In genomic region chr6:8777411-8778295, GRCm38 (mm10) we compare ENCODE assay signal across 8 mouse cellular contexts. TPM values are rescaled to one million over a fixed set of nuclear protein-coding genes. Genes with fewer than 3 reads are reported as not detected.
A peak's percentile ranks its signal among the peaks of the same experiment; 100 is the strongest.
DNase-seq lines count a peak whose midpoint lies in the region; ATAC-seq lines count a peak whose summit lies in the region.

No protein-coding gene starts in this region.

- H3K4me3 ChIP-seq in embryonic facial prominence, embryonic 11.5 days (ENCODE audit: low read depth, low read length), result peak overlapping the region; percentile 74
- peak overlapping the region; percentile 62 for H3K4me3 ChIP-seq in limb, embryonic 11.5 days (ENCODE audit: low read depth, low read length)
- H3K4me3 ChIP-seq in midbrain, embryonic 11.5 days (ENCODE audit: low read depth, low read length), result peak overlapping the region; percentile 70
- peak overlapping the region; percentile 60 for H3K4me3 ChIP-seq in stomach, embryonic 14.5 days (ENCODE audit: low read depth, low read length)

- no peaks in the 10 kb centered on the region for H3K36me3 ChIP-seq in embryonic facial prominence, embryonic 11.5 days (replicated peaks; ENCODE audit: control insufficient read depth, insufficient read depth, low read depth, low read length)
- no peaks in the 10 kb centered on the region for H3K36me3 ChIP-seq in limb, embryonic 11.5 days (ENCODE audit: control insufficient read depth, insufficient read depth, low read length)
- no peaks in the 10 kb centered on the region for H3K36me3 ChIP-seq in midbrain, embryonic 11.5 days (ENCODE audit: control insufficient read depth, insufficient read depth, low read length)
- no peaks in the 10 kb centered on the region for H3K36me3 ChIP-seq in stomach, embryonic 14.5 days (ENCODE audit: control insufficient read depth, insufficient read depth, low read length)

- peak overlapping the region; percentile 90 for H3K4me2 ChIP-seq in embryonic facial prominence, embryonic 11.5 days (ENCODE audit: low read depth, low read length)
- H3K4me2 ChIP-seq in limb, embryonic 11.5 days (ENCODE audit: low read depth, severe bottlenecking), result peak overlapping the region; percentile 79
- H3K4me2 ChIP-seq in midbrain, embryonic 11.5 days, result peak overlapping the region; percentile 88
- H3K4me2 ChIP-seq in stomach, embryonic 14.5 days (replicated peaks; ENCODE audit: low read depth, low read length), result peak overlapping the region; percentile 94

- H3K27me3 ChIP-seq in embryonic facial prominence, embryonic 11.5 days (ENCODE audit: control insufficient read depth, insufficient read depth, low read length), result no peaks in the 10 kb centered on the region
- 0 out of 2 replicates have a peak, but pooled peaks cover 2% of the 10 kb centered on the region for H3K27me3 ChIP-seq in limb, embryonic 11.5 days (ENCODE audit: control insufficient read depth, insufficient read depth, low read length)
- peaks cover 2% of the 10 kb centered on the region; the same call in 1 of the 2 replicates for H3K27me3 ChIP-seq in midbrain, embryonic 11.5 days (ENCODE audit: control insufficient read depth, insufficient read depth, low read length)
- H3K27me3 ChIP-seq in stomach, embryonic 14.5 days (ENCODE audit: control insufficient read depth, insufficient read depth, low read length), result no peaks in the 10 kb centered on the region

- no peaks in the 10 kb centered on the region for H3K9me3 ChIP-seq in embryonic facial prominence, embryonic 11.5 days (replicated peaks; ENCODE audit: control insufficient read depth, low read length)
- H3K9me3 ChIP-seq in limb, embryonic 11.5 days (ENCODE audit: control insufficient read depth, low read length), result no peaks in the 10 kb centered on the region
- no peaks in the 10 kb centered on the region for H3K9me3 ChIP-seq in midbrain, embryonic 11.5 days (ENCODE audit: control insufficient read depth, low read length)
- H3K9me3 ChIP-seq in stomach, embryonic 14.5 days (ENCODE audit: control insufficient read depth, low read depth, low read length), result no peaks in the 10 kb centered on the region

- H3K27ac ChIP-seq in embryonic facial prominence, embryonic 11.5 days (replicated peaks; ENCODE audit: low read depth, low read length), result no peak overlapping the region
- H3K27ac ChIP-seq in limb, embryonic 11.5 days (replicated peaks; ENCODE audit: low read depth, low read length), result no peak overlapping the region
- H3K27ac ChIP-seq in midbrain, embryonic 11.5 days (ENCODE audit: low read depth, low read length), result no peak overlapping the region
- peak overlapping the region; percentile 48; the same call in 1 of the 2 replicates for H3K27ac ChIP-seq in stomach, embryonic 14.5 days (ENCODE audit: low read length)

- H3K9ac ChIP-seq in embryonic facial prominence, embryonic 11.5 days (replicated peaks; ENCODE audit: low read length), result peak overlapping the region; percentile 75
- H3K9ac ChIP-seq in limb, embryonic 11.5 days (ENCODE audit: low read length), result peak overlapping the region; percentile 59
- H3K9ac ChIP-seq in midbrain, embryonic 11.5 days (ENCODE audit: low read length), result peak overlapping the region; percentile 76
- peak overlapping the region; percentile 50 for H3K9ac ChIP-seq in stomach, embryonic 14.5 days (replicated peaks; ENCODE audit: low read depth, low read length)

- no peaks in the 10 kb centered on the region for H3K4me1 ChIP-seq in embryonic facial prominence, embryonic 11.5 days (ENCODE audit: control insufficient read depth, insufficient read depth, low read length)
- no peaks in the 10 kb centered on the region for H3K4me1 ChIP-seq in limb, embryonic 11.5 days (ENCODE audit: control insufficient read depth, insufficient read depth, low read length)
- 0 out of 2 replicates have a peak, but pooled peaks cover 2% of the 10 kb centered on the region for H3K4me1 ChIP-seq in midbrain, embryonic 11.5 days (ENCODE audit: control insufficient read depth, insufficient read depth, low read length)
- H3K4me1 ChIP-seq in stomach, embryonic 14.5 days (ENCODE audit: control insufficient read depth, insufficient read depth, low read length), result 0 out of 2 replicates have a peak, but pooled peaks cover 3% of the 10 kb centered on the region

- peak; percentile 93 for DNase-seq in 3134 (ENCODE audit: extremely low read depth, insufficient read length, low spot score)
- DNase-seq in adrenal gland, postnatal 10 days, result peak; percentile 84
- peak; percentile 76 for DNase-seq in embryonic facial prominence, embryonic 11.5 days (ENCODE audit: low spot score)
- DNase-seq in heart, adult 9 months (ENCODE audit: low spot score in 2 of 2), result peak; percentile 30 to 58
- DNase-seq in kidney, adult 8-10 months, result peak; percentile 46 to 54
- peak; percentile 77 for DNase-seq in limb, embryonic 11.5 days (ENCODE audit: low spot score)
- peak; percentile 95 for DNase-seq in midbrain, embryonic 11.5 days (ENCODE audit: low spot score, missing footprints)

- WGBS in embryonic facial prominence, embryonic 11.5 days, result 1% methylated on average over 44 of the region's 69 CpGs
- under 1% methylated on average over 59 of the region's 69 CpGs for WGBS in limb, embryonic 11.5 days
- 2% methylated on average over 48 of the region's 69 CpGs for WGBS in midbrain, embryonic 11.5 days
- WGBS in stomach, embryonic 14.5 days, result 1% methylated on average over 54 of the region's 69 CpGs

- ATAC-seq in embryonic facial prominence, embryonic 11.5 days (replicated peaks; ENCODE audit: insufficient number of reproducible peaks, low FRiP score, low TSS enrichment, low read depth), result peak; percentile 87
- ATAC-seq in limb, embryonic 11.5 days (ENCODE audit: insufficient number of reproducible peaks, low FRiP score, low TSS enrichment, low read depth), result peak; percentile 82
- ATAC-seq in midbrain, embryonic 11.5 days (ENCODE audit: low FRiP score), result peak; percentile 94
- ATAC-seq in stomach, embryonic 14.5 days (ENCODE audit: insufficient number of reproducible peaks, insufficient read depth, low FRiP score, low read depth), result peak; percentile 90

RNA-seq across cellular contexts. Expression of gene Ica1, which starts 0.6 kb away (rescaled TPM):
- 10 to 100 TPM; 17.5 to 25.5 TPM for total RNA-seq in adrenal gland, postnatal 10 days (2021)
- polyA plus RNA-seq in embryonic facial prominence, embryonic 11.5 days (2014; fragmentation: Nextera tagmentation; extraction: Ambion mirVana), result 20.4 and 21.4 TPM in 2 replicates
- 17.5 and 17.7 TPM in 2 replicates for polyA plus RNA-seq in limb, embryonic 11.5 days (2014; fragmentation: Nextera tagmentation; extraction: Ambion mirVana)
- polyA plus RNA-seq in midbrain, embryonic 11.5 days (2014; fragmentation: Nextera tagmentation; extraction: Ambion mirVana), result 15.9 and 18.7 TPM in 2 replicates
- polyA plus RNA-seq in stomach, embryonic 14.5 days (2014; fragmentation: Nextera tagmentation; extraction: Ambion mirVana), result 25.4 and 25.6 TPM in 2 replicates

Comparison
In these comparisons a context has a peak if more than half of its experiments do, and no peak if none do; other contexts are left out.
1. DNase-seq: peak in every context shown above with its lines; median percentile 95 in midbrain, embryonic 11.5 days; 93 in 3134; 84 in adrenal gland, postnatal 10 days; 77 in limb, embryonic 11.5 days; 76 in embryonic facial prominence, embryonic 11.5 days; 50 in kidney, adult 8-10 months; 44 in heart, adult 9 months.